Mouse (Mus musculus) stomach, embryonic 16.5 days (tissue): Measurements from ENCODE around the gene Birc5. TPM values are rescaled to one million over a fixed set of nuclear protein-coding genes. Genes with fewer than 3 reads are reported as not detected.

ENCODE experiments used
- ATAC-seq: fragments of 200-750 bp; cut with Nextera tagmentation; 2 replicates; pipeline ENCODE4 v1.8.0; 2017; ENCODE audit warnings: moderate number of reproducible peaks, moderate TSS enrichment; ENCODE audit not compliant: insufficient read depth, low FRiP score
- H3K27ac ChIP-seq: fragments of 300-500 bp; sonication (generic); 2 replicates; pipeline ENCODE4 v1.5.1; 2014; ENCODE audit warnings: low read length
- H3K27me3 ChIP-seq: fragments of 300-500 bp; sonication (generic); 2 replicates; pipeline ENCODE4 v1.6.1; 2014; ENCODE audit warnings: low read length, control low read depth, mixed read lengths; ENCODE audit not compliant: control insufficient read depth, insufficient read depth
- H3K36me3 ChIP-seq: fragments of 300-500 bp; sonication (generic); 2 replicates; pipeline ENCODE4 v1.6.1; 2014; ENCODE audit warnings: low read length; ENCODE audit not compliant: control insufficient read depth, insufficient read depth
- H3K4me1 ChIP-seq: fragments of 300-500 bp; sonication (generic); 2 replicates; pipeline ENCODE4 v1.6.1; 2014; ENCODE audit warnings: low read length, control low read depth, mixed read lengths; ENCODE audit not compliant: control insufficient read depth, insufficient read depth
- H3K4me2 ChIP-seq: fragments of 300-500 bp; sonication (generic); 2 replicates; pipeline ENCODE4 v1.6.1; 2014; ENCODE audit warnings: low read depth, low read length, mixed read lengths
- H3K4me3 ChIP-seq: fragments of 300-500 bp; sonication (generic); replicated peaks from 2 replicates; pipeline ENCODE4 v1.5.1; 2014; ENCODE audit warnings: mild to moderate bottlenecking, low read length
- H3K9ac ChIP-seq: fragments of 300-500 bp; sonication (generic); 2 replicates; pipeline ENCODE4 v1.6.1; 2014; ENCODE audit warnings: low read length
- H3K9me3 ChIP-seq: fragments of 300-500 bp; sonication (generic); replicated peaks from 2 replicates; pipeline ENCODE4 v1.6.1; 2016; ENCODE audit warnings: low read length, control low read depth; ENCODE audit not compliant: control insufficient read depth
- whole genome bisulfite sequencing: fragments of 180-500 bp; shearing (Covaris S2); extraction: QIAGEN DNeasy Blood & Tissue Kit; methylation state at CpG from one replicate; pipeline ENCODE4 v1.1.7; 2014; 5-methylcytosine and 5-hydroxymethylcytosine counted together
- polyA plus RNA-seq: library from polyadenylated mRNA; unstranded; fragments of >200 nt; fragmentation: Nextera tagmentation; extraction: Ambion mirVana; gene quantifications from 2 replicates; pipeline ENCODE4 v1.2.1, GENCODE M21; 2015

Gene Birc5
- polyA plus RNA-seq, 1 experiment from 2014 or later = 247 TPM

DNA sequence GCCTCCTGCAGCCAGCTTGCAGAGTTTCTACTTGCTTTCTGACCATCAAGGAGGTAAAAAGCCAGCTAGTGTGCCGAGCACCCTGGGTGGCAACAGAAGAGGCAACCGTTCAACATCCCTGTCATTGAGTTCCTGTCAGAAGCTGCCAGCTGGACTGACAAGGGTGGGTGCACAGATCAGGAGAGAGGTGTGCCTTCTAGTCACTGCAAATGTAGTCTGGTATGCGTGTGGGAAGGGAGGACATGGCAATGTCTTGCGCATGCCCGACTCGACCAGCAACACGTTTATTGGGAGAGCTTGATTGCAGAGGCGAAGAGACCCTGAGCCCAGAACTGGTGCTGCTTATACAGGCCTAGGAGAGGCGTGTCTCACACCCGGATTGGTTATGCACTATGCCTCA lies 8.4 kb downstream of the Birc5 start:
- Histone ChIP-seq H3K9ac (no peak overlapping the region), H3K27ac (no peak overlapping the region), H3K4me1 (no peaks in the 10 kb centered on the region), H3K4me2 (no peak overlapping the region), H3K4me3 (no peak overlapping the region), H3K27me3 (peaks cover 18% of the 10 kb centered on the region), H3K36me3 (peaks cover 24% of the 10 kb centered on the region), H3K9me3 (no peaks in the 10 kb centered on the region)
- WGBS = 91% methylated on average over 10 of the region's 10 CpGs
- no peak for ATAC-seq

DNA sequence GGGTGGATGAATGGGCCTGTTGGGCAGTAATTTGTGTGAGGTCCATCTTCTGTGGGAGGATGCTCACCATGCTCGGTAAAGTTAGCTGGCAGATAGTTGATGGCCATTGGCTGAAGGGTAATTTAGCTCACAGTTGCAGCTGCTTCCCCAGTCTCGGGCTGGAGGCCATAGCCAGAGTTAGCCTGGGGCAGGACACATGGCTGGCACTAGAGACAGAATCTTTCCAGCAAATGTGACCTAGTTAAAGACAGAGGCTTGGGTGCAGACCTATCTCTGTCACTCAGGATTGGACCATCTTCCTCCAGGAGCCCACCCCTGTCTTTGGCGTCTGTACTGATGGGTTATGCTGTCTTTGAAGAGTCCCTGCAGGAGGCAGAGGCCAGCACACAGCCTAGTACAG lies 9.3 kb downstream of the Birc5 start:
- Histone ChIP-seq H3K36me3 (peaks cover 21% of the 10 kb centered on the region), H3K27ac (no peak overlapping the region), H3K27me3 (peaks cover 18% of the 10 kb centered on the region), H3K4me3 (no peak overlapping the region), H3K9ac (no peak overlapping the region), H3K4me2 (no peak overlapping the region), H3K9me3 (no peaks in the 10 kb centered on the region), H3K4me1 (no peaks in the 10 kb centered on the region)
- no peak for ATAC-seq
- WGBS = 49% methylated on average over 3 of the region's 3 CpGs

DNA sequence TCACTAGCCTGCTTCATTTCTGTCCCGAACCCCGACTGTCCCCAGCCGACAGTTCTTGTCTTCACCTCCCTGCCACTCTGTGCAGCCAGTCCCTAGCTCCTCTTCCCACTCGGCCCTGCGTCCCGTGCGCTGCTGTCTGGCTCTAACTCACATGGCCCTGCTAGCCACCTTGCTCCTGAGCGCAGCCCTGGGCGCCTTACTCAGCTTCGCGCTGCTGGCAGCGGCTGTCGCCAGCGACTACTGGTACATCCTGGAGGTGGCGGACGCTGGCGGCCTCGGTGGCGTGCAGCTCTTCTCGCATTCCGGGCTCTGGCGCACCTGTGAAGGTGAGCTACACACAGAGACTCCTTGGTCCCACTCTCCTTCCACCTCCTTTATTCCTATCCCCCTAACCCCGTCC lies 11.6 kb downstream of the Birc5 start, which contains the start of gene Tmem235:
Tmem235 (plus strand) TSS at position 152 of the 400 bp plus-strand sequence.
- Histone ChIP-seq H3K36me3 (peaks cover 15% of the 10 kb centered on the region), H3K4me1 (peaks cover 7% of the 10 kb centered on the region; the same call in 1 of the 2 replicates), H3K27ac (no peak within 1 kb of the TSS), H3K27me3 (peaks cover 18% of the 10 kb centered on the region), H3K4me2 (no peak within 1 kb of the TSS), H3K9ac (0 out of 2 replicates have a peak within 1 kb of the TSS, but pooled peaks have one; percentile 14), H3K4me3 (no peak within 1 kb of the TSS), H3K9me3 (no peaks in the 10 kb centered on the region)
- WGBS = 6% methylated on average over 23 of the region's 23 CpGs
- ATAC-seq = no peak

DNA sequence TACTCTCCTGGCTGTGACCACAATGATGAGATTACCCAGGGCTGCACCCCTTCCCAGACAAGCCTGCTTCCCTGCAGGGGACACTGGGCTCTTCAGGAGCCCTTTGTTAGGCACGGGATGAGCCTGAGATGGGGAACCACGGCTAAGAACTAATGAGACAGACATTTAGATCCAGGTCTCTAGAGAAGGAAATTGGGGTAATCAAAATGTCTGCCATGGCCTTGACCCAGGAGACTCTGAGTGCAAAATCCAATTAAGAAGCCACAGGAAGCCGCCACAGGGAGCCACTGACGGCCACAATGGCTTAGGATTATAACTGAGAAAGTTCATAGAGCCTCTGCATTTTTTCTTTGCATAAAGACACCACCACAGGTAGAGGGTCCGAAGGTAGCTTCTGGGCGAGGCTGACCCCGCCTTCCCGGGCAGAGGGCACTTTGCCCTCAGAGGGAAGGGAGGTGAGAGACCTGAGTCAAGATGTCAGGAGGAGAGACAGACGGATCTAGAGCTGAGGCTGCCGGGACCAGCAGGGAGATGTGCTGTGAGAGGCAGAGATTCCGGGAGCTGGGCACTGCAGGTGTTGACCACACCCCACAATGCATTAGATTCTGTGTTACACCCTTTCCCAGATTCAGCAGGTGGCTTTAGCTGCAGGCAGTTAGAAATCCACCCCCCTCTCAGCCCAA lies 14.3 kb downstream of the Birc5 start:
- H3K4me2 ChIP-seq = no peak overlapping the region
- peaks cover 12% of the 10 kb centered on the region for H3K4me1 ChIP-seq
- no peaks in the 10 kb centered on the region for H3K36me3 ChIP-seq
- H3K27ac ChIP-seq = 0 out of 2 replicates have a peak overlapping the region, but pooled peaks have one; percentile 6
- ATAC-seq = no peak
- H3K27me3 ChIP-seq = peaks cover 18% of the 10 kb centered on the region
- WGBS = 34% methylated on average over 11 of the region's 11 CpGs
- no peak overlapping the region for H3K4me3 ChIP-seq
- no peak overlapping the region for H3K9ac ChIP-seq
- H3K9me3 ChIP-seq = no peaks in the 10 kb centered on the region

DNA sequence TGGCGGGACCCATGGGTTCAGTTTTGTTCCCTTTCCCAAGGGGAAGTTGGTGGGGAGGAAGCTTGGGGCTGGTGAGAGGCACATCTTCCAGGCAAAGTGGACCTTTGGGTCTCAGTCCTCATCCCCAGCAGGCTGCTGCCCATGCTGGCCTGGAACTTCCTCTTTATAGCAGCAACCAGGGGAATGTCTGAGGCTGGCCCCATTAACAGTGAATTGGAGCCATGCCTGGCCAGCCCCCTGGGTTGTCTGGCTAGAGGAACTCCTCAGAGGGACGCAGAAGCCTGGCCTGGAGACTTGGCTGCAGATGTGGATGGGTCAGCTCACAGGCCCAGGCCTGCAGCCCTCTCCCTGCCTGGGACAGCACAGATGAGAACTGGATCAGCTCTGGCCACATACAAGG lies 15.8 kb downstream of the Birc5 start:
- no peak overlapping the region; the same call in 1 of the 2 replicates for H3K27ac ChIP-seq
- ATAC-seq = no peak
- no peak overlapping the region for H3K4me2 ChIP-seq
- no peaks in the 10 kb centered on the region for H3K36me3 ChIP-seq
- H3K9ac ChIP-seq = no peak overlapping the region; the same call in 1 of the 2 replicates
- WGBS = 60% methylated on average over 2 of the region's 2 CpGs
- no peaks in the 10 kb centered on the region for H3K9me3 ChIP-seq
- H3K4me1 ChIP-seq = peaks cover 12% of the 10 kb centered on the region
- H3K4me3 ChIP-seq = no peak overlapping the region
- peaks cover 17% of the 10 kb centered on the region for H3K27me3 ChIP-seq

DNA sequence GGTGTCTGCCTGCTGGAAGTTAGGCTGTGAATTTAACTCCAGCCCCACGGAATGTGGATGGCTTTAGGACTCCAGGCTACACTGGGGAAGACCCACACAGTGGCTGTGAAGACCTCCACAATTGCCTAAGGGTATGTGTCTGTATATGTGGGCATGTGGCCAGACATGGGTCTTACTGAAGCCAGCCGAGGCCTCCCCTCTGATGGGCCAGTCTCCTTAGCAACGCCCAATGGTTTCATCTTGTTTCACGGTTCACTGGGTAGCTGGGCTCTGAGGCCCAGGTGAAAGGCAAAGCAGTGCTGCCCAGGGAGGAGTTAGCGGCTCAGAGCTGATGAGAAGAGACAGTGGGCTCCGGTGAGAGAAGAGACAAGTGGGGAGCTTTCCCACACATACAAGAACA lies 16.9 kb downstream of the Birc5 start:
- no peaks in the 10 kb centered on the region for H3K9me3 ChIP-seq
- H3K27me3 ChIP-seq = peaks cover 5% of the 10 kb centered on the region
- no peak overlapping the region; the same call in 1 of the 2 replicates for H3K9ac ChIP-seq
- H3K27ac ChIP-seq = no peak overlapping the region
- 49% methylated on average over 6 of the region's 6 CpGs for WGBS
- H3K4me1 ChIP-seq = peaks cover 18% of the 10 kb centered on the region
- ATAC-seq = no peak
- H3K4me3 ChIP-seq = no peak overlapping the region
- no peak overlapping the region for H3K4me2 ChIP-seq
- no peaks in the 10 kb centered on the region for H3K36me3 ChIP-seq

DNA sequence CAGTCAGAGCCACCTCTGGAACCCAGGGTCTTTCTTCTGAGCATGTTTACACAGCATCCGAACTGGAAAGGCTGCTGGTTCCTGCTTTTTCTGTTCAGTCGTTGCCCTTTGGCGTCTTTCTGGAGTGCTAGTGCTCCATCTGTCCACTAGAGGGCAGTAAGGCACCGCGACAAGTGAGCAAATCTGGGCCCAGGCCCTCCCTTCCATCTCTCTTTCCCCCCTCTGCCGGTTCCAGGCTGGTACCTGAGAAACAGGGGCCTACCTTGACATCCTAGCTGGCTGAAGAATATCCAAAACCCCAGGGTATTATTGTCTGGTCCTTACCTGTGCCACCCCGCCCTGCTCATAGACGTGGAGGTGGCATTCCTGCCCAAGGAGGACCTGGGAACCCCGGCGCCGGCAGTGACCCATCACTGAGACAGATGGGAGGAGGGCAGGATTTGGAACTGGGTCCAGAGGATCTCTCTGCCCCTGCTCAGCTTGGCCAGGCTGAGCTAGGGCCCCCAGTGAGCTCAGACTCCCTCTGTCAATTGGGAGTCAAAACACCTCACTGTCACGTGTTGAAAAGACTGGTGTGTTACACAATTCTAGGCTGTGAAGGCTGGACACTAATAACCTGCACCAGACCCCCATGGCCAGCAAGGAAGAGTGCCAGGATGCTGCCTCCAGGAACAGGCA lies 21.8 kb downstream of the Birc5 start:
- Histone ChIP-seq H3K9me3 (no peaks in the 10 kb centered on the region), H3K4me3 (no peak overlapping the region), H3K27ac (no peak overlapping the region), H3K36me3 (no peaks in the 10 kb centered on the region), H3K4me1 (peaks cover 23% of the 10 kb centered on the region), H3K9ac (peak overlapping the region; percentile 52), H3K4me2 (no peak overlapping the region), H3K27me3 (no peaks in the 10 kb centered on the region)
- ATAC-seq = peak; percentile 26; the same call in 1 of the 2 replicates
- WGBS = 36% methylated on average over 12 of the region's 12 CpGs

DNA sequence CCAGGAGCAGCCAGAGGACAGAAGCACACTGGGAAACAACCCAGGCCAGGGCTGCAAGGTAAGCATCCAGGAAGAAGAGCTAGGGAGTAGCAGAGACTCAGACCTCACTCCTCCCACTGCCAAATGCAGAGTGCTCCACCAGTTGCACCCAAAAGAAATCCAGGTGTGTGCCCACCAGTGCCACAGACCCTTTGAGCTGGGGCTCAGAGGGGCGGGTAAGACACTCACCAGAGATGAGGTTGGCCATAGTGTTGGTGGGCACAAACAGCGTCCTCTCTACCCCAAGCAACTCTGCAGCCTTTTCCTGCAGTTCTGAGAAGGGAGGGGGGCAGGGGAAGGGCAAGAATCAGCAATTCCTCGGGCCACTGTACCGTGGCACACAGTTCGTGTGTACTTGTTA lies 22.3 kb downstream of the Birc5 start:
- Histone ChIP-seq H3K9me3 (no peaks in the 10 kb centered on the region), H3K9ac (no peak overlapping the region), H3K4me1 (peaks cover 18% of the 10 kb centered on the region), H3K27ac (no peak overlapping the region), H3K36me3 (no peaks in the 10 kb centered on the region), H3K4me2 (no peak overlapping the region), H3K4me3 (no peak overlapping the region), H3K27me3 (no peaks in the 10 kb centered on the region)
- ATAC-seq = no peak
- 70% methylated on average over 5 of the region's 5 CpGs for WGBS

DNA sequence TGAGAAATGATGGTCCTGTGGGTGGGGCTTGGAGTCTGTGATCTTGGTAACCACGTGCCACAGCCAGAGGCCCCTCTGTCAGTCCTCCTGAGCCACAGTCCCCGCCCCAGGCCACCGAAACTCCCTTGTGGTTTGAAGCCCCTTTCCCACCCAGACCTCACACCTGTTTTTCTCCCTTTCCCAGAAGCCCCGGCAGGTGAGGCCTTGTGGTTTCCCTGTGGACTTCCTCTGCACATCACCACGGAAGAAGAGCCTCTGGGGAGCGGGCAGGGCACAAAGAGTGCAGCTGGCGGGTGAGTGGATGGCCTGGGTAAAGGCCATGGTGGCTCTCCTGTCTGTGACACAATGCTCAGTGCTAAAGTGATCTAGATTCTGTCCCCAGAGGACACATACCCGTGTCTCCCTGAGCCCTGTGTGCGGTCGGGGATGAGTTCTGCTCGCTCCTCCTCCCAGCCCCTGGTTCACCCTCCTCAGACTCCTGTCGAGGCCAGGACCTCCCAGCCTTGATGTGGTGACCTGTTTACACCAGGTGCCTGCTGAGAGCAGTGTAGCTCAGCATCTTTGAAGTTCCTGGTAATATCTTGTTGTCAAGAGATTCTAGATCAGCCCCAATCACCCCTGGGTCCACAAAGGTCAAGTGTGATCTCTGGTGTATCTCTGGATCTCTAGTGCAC lies 23.0 kb downstream of the Birc5 start:
- H3K27ac ChIP-seq = no peak overlapping the region
- H3K9me3 ChIP-seq = no peaks in the 10 kb centered on the region
- H3K4me1 ChIP-seq = peaks cover 18% of the 10 kb centered on the region
- no peak for ATAC-seq
- H3K27me3 ChIP-seq = no peaks in the 10 kb centered on the region
- WGBS = 54% methylated on average over 12 of the region's 12 CpGs
- H3K9ac ChIP-seq = no peak overlapping the region; the same call in 1 of the 2 replicates
- no peaks in the 10 kb centered on the region for H3K36me3 ChIP-seq
- H3K4me2 ChIP-seq = peak overlapping the region; percentile 91; the same call in 1 of the 2 replicates
- H3K4me3 ChIP-seq = no peak overlapping the region
